Mouse (Mus musculus): Measurements from ENCODE around the gene A630010A05Rik.

DNA sequence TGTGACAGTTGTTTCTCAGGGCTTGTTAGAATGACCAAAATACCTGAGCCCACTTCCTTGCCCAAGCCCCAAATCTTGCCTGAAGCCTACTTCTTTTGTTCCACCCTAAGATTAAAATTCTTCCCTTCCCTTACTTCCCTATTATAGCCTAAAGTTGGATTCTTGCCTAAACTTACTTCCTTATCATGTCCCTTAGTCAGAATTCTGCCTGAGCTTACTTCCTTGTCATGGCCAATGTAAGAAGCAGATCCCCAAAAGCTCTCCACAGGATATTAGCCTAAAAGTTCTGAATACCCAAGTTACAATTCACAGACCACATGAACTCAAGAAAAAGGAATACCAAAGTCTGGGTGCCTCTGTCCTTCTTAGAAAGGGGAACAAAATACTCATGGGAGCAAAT lies 26.4 kb upstream of the A630010A05Rik start:
- TF ChIP-seq EP300 (IDR thresholded peaks at IDR 0.05; ENCODE audit: low read depth) = no peak
- no peak for TF ChIP-seq CTCF (IDR thresholded peaks at IDR 0.05; ENCODE audit: low read depth)

All from heart, postnatal 0 days (tissue).